Mouse (Mus musculus) liver, embryonic 12.5 days (tissue): Measurements from ENCODE around the gene Phb2. TPM values are rescaled to one million over a fixed set of nuclear protein-coding genes. Genes with fewer than 3 reads are reported as not detected.
A peak's percentile ranks its signal among the peaks of the same experiment; 100 is the strongest.

Source experiments
- ATAC-seq: fragments of 200-750 bp; cut with Nextera tagmentation; 2 replicates; pipeline ENCODE4 v1.8.0; 2017; ENCODE audit warnings: moderate number of reproducible peaks, mild to moderate bottlenecking, moderate library complexity
- H3K27ac ChIP-seq: fragments of 300-500 bp; sonication (generic); 2 replicates; pipeline ENCODE4 v1.5.1; 2016; ENCODE audit warnings: mild to moderate bottlenecking
- H3K27me3 ChIP-seq: fragments of 300-500 bp; sonication (generic); replicated peaks from 2 replicates; pipeline ENCODE4 v1.6.1; 2016; ENCODE audit warnings: mild to moderate bottlenecking, moderate library complexity
- H3K36me3 ChIP-seq: fragments of 300-500 bp; sonication (generic); 2 replicates; pipeline ENCODE4 v1.6.1; 2016; ENCODE audit warnings: mild to moderate bottlenecking, moderate library complexity
- H3K4me1 ChIP-seq: fragments of 300-500 bp; sonication (generic); 2 replicates; pipeline ENCODE4 v1.6.1; 2016
- H3K4me2 ChIP-seq: fragments of 300-500 bp; sonication (generic); 2 replicates; pipeline ENCODE4 v1.6.1; 2016; ENCODE audit warnings: mild to moderate bottlenecking, moderate library complexity
- H3K4me3 ChIP-seq: fragments of 300-500 bp; sonication (generic); 2 replicates; pipeline ENCODE4 v1.5.1; 2016; ENCODE audit warnings: mild to moderate bottlenecking, moderate library complexity
- H3K9ac ChIP-seq: fragments of 300-500 bp; sonication (generic); 2 replicates; pipeline ENCODE4 v1.6.1; 2016; ENCODE audit warnings: mild to moderate bottlenecking, moderate library complexity
- H3K9me3 ChIP-seq: fragments of 300-500 bp; sonication (generic); replicated peaks from 2 replicates; pipeline ENCODE4 v1.6.1; 2016; ENCODE audit warnings: mild to moderate bottlenecking, moderate library complexity
- WGBS: fragments of 180-500 bp; shearing (Covaris S2); methylation state at CpG from one replicate; pipeline ENCODE4 v1.1.7; 2016; ENCODE audit not compliant: insufficient replicate concordance; 5-methylcytosine and 5-hydroxymethylcytosine counted together
- polyA plus RNA-seq: library from polyadenylated mRNA; unstranded; fragments of >200 nt; fragmentation: Nextera tagmentation; extraction: Ambion mirVana; gene quantifications from 2 replicates; pipeline ENCODE4 v1.2.1, GENCODE M21; 2016

The Phb2 gene
- polyA plus RNA-seq, 1 experiment from 2014 or later = 443 TPM

DNA sequence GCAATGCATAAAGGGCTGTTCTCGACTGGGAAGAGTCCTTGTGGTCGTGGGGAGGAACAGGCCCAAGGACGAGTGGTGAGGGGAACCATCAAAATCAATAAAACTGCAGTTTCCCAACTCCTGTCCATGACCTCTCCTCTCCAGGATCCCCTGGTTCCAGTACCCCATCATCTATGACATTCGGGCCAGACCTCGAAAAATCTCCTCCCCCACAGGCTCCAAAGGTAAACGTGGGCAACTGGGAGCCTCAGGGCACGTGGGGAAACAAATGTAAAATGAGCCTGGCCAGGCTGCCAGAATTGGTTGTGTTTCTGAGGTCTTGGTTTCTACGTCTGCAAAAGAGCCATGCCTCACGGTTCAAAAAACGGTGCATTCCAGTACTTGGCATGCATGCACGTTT lies 782 bp downstream of the Phb2 start:
- WGBS = 11% methylated on average over 11 of the region's 11 CpGs
- peaks cover 74% of the 10 kb centered on the region for H3K36me3 ChIP-seq
- peaks cover 74% of the 10 kb centered on the region for H3K4me1 ChIP-seq

DNA sequence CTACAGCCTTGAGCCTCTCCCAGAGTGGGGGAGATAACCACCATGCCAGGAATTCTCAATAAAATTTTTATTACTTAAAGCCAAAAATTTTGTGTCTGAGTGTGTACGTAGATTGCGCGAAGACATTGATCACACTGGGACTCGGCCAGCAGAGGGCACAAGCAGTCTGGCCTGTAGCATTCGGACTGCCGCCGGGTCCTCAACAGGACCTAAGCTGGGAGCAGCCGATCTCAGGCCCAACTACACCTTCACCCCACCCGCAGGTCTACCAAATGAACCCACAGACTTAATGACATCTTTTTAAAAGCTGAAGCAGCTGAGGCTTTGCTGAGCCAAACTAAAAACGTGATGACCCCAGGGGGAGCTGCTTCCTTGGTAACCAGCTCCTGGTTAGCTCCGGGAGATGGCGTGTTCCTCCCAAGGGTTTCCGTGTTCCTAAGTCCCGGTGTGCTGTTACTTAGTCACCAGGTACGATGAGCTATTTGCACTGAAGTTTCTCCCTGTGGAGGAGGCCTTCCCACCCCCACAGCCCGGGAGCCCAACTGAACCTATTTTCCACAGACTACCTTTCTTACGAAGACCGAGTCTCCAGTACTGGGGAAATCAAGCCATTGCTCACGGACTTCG lies 4.8 kb downstream of the Phb2 start:
- Histone ChIP-seq H3K4me2 (no peak overlapping the region), H3K27ac (peak overlapping the region; percentile 3; the same call in 1 of the 2 replicates), H3K4me3 (no peak overlapping the region), H3K9me3 (no peaks in the 10 kb centered on the region), H3K27me3 (no peaks in the 10 kb centered on the region), H3K36me3 (peaks cover 50% of the 10 kb centered on the region), H3K9ac (no peak overlapping the region), H3K4me1 (peaks cover 78% of the 10 kb centered on the region)
- 71% methylated on average over 20 of the region's 20 CpGs for WGBS
- no peak for ATAC-seq

More for the DNA sequence above, 782 bp downstream of the Phb2 start:
- Histone ChIP-seq H3K4me2 (peak overlapping the region; percentile 95), H3K27ac (peak overlapping the region; percentile 89), H3K9me3 (no peaks in the 10 kb centered on the region), H3K4me3 (peak overlapping the region; percentile 89), H3K9ac (peak overlapping the region; percentile 88), H3K27me3 (no peaks in the 10 kb centered on the region)
- no peak for ATAC-seq

DNA sequence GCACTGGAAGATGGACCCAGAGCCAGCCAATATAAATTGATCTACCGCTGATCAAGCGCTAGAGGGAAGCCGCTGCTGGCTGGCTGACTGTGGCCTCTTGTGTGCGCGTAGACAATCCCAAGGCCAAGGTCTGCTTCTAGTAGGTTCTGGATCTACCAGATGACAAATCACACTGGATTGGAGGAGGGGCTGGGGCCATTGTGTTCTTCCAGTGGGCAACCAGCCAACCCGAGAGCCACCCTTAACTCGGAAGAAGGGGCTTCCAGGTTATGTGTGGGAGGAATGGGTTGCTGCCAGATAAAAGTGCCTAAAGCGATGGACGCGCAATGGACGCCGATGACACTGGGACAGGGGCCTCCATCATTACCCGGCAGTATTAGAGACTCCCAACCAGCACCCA lies 5.8 kb downstream of the Phb2 start:
- H3K4me3 ChIP-seq = no peak overlapping the region
- WGBS = 77% methylated on average over 13 of the region's 13 CpGs
- H3K27me3 ChIP-seq = no peaks in the 10 kb centered on the region
- H3K9me3 ChIP-seq = no peaks in the 10 kb centered on the region
- peak overlapping the region; percentile 69 for H3K27ac ChIP-seq
- no peak for ATAC-seq
- H3K4me1 ChIP-seq = peaks cover 76% of the 10 kb centered on the region
- H3K4me2 ChIP-seq = no peak overlapping the region
- H3K9ac ChIP-seq = no peak overlapping the region
- H3K36me3 ChIP-seq = peaks cover 50% of the 10 kb centered on the region

DNA sequence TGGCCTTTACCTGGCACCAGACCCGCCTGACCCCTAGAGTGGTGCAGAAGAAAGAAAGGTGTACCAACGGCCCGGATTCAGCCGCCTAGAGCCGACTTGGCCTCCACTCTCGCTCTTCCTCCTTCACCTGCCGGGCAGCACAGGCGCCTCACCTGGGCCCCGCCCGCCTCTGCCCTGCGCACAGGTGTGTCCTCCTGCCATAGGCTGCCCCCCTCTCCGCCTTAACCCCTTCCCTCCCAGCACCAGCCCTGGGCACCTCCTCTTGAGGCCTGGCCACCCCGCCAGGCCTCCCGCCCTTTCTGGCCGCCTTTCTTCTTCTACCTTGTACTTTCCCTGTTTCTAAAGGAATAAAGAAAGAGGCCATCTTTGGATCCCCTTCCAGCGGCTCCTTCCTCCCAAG lies 6.6 kb downstream of the Phb2 start:
- 83% methylated on average over 13 of the region's 16 CpGs for WGBS
- no peak for ATAC-seq
- no peaks in the 10 kb centered on the region for H3K27me3 ChIP-seq
- H3K27ac ChIP-seq = peak overlapping the region; percentile 69
- H3K4me1 ChIP-seq = peaks cover 75% of the 10 kb centered on the region
- H3K4me3 ChIP-seq = no peak overlapping the region
- peak overlapping the region; percentile 53 for H3K9ac ChIP-seq
- peaks cover 43% of the 10 kb centered on the region for H3K36me3 ChIP-seq
- peak overlapping the region; percentile 43 for H3K4me2 ChIP-seq
- no peaks in the 10 kb centered on the region for H3K9me3 ChIP-seq

DNA sequence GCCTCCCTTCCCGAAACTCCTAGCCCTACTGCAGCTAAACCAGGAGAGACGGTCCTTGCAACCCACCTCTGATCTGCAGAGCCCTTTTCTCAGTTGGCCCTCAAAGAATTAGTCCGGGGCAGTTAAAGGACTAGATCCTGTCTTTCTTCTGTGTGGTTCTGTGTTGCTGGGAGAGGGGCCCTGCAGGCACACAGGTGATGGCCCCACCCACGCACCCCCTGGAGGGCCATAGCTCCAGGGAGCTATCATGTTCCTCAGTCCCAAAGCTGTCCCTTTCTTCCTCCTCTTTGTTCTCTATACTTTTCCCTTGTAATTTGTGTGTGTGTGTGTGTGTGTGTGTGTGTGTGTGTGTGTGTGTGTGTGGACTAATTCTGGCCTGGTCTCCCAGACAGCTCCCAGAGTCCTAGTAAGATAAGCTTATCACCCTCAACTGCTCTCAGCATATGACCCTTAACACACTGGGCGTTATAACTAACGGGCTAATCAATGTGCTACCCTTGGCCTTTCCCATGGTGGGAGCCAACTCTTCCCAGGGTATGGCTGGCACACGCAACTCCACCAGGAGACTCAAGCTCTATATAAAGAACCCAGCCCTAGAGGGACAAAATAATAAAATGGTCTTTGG lies 7.3 kb downstream of the Phb2 start:
- 33% methylated on average over 7 of the region's 7 CpGs for WGBS
- ATAC-seq = peak; percentile 91
- H3K4me1 ChIP-seq = peaks cover 75% of the 10 kb centered on the region

DNA sequence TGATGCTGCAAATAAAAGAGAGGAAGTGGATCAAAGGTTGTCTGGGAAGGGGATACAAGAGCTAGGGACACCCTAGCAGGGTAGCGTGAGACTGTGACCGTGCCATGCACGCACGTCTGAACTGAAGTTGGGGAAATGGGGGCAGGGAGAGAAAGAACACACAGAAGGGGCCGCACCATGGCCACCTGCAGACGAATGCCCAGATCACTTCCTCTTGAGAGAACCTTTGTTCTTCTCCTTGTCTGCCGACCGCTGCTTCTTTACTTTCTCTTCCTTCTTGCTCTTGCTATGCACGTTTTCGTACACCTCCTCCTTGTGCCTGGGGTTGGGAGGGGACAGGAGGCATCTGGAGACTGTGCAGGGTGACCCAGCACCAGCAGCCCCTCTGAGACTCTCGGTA lies 8.8 kb downstream of the Phb2 start:
- Histone ChIP-seq H3K4me1 (peaks cover 76% of the 10 kb centered on the region), H3K9ac (no peak overlapping the region), H3K9me3 (no peaks in the 10 kb centered on the region), H3K4me3 (no peak overlapping the region), H3K4me2 (no peak overlapping the region), H3K27ac (peak overlapping the region; percentile 69), H3K27me3 (no peaks in the 10 kb centered on the region), H3K36me3 (peaks cover 25% of the 10 kb centered on the region)
- no peak for ATAC-seq
- WGBS = 72% methylated on average over 11 of the region's 11 CpGs

More for the DNA sequence above, 7.3 kb downstream of the Phb2 start:
- Histone ChIP-seq H3K9me3 (no peaks in the 10 kb centered on the region), H3K27ac (peak overlapping the region; percentile 69), H3K9ac (peak overlapping the region; percentile 53), H3K4me2 (peak overlapping the region; percentile 43), H3K27me3 (no peaks in the 10 kb centered on the region), H3K36me3 (peaks cover 36% of the 10 kb centered on the region), H3K4me3 (no peak overlapping the region)

DNA sequence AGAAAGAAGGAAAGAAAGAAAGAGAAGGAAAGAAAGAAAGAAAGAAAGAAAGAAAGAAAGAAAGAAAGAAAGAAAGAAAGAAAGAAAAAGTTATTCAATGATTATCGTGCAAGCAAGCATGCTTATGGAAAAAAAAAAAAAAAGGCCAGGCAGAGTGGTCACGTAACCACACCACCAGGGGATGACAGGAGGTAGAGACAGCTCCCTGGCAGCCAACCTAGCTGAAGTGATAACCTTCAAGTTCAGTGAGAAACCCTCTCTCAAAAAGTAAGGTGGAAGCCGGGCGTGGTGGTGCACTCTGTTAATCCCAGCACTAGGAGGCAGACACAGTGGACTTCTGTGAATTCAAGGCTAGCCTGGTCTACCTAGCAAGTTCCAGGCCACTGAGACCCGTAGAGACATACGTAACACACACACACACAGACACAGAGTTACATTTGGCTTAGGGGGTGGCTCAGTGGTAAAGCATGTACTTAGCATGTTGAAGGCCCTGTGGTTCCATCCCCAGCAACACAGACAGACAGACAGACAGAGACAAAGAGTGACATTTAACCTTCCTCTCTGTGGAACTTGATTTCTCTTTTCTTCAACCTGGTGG lies 10.8 kb downstream of the Phb2 start:
- Histone ChIP-seq H3K36me3 (peaks cover 16% of the 10 kb centered on the region), H3K4me2 (no peak overlapping the region), H3K27me3 (no peaks in the 10 kb centered on the region), H3K9me3 (no peaks in the 10 kb centered on the region), H3K4me3 (no peak overlapping the region), H3K27ac (peak overlapping the region; percentile 18; the same call in 1 of the 2 replicates), H3K9ac (no peak overlapping the region), H3K4me1 (peaks cover 62% of the 10 kb centered on the region)
- no peak for ATAC-seq
- WGBS = 71% methylated on average over 6 of the region's 6 CpGs

DNA sequence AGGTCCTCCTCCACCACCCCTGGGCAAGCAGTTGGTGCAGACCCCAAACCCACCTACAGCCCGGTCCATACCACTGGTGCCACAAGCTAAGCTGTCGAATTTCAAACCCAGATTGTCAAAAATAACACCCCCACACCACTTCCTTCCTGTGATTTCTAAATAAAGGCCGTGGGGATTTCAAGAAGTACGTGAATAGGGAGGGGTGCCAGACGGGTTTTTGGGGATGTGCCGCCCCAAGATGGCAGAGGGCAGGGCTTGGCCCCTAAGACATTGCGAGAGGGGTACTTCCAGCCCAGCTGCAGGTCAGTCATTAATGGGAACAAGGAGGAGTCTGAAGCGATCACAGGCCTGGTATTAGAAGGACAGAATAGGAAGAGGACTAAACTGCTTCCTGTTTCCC lies 11.4 kb downstream of the Phb2 start:
- Histone ChIP-seq H3K4me1 (peaks cover 56% of the 10 kb centered on the region), H3K9ac (no peak overlapping the region), H3K27me3 (no peaks in the 10 kb centered on the region), H3K36me3 (peaks cover 20% of the 10 kb centered on the region), H3K27ac (peak overlapping the region; percentile 33), H3K9me3 (no peaks in the 10 kb centered on the region), H3K4me2 (no peak overlapping the region), H3K4me3 (no peak overlapping the region)
- no peak for ATAC-seq
- 53% methylated on average over 8 of the region's 8 CpGs for WGBS

DNA sequence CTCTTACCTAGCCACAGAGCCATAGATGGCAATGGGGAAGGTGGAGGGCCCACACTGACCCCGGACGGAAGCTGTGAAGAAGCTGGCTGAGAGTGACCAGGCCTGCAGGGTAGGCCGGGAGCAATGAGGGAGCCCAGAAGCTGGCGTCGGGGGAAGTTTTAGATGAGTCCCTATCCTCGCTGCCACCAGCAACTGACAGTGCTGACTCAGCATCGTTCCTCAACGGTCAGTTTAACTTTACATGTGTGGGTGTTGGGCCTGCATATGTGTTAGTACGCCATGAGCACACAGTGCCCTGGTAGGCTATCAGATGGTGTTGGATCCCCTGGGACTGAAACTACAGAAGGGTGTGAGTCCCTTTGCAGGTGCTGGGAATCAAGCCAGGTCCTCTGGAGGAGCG lies 12.3 kb downstream of the Phb2 start:
- no peak for ATAC-seq
- 57% methylated on average over 10 of the region's 10 CpGs for WGBS
- no peaks in the 10 kb centered on the region for H3K9me3 ChIP-seq
- peaks cover 21% of the 10 kb centered on the region for H3K36me3 ChIP-seq
- H3K4me3 ChIP-seq = no peak overlapping the region
- no peak overlapping the region for H3K4me2 ChIP-seq
- H3K4me1 ChIP-seq = peaks cover 47% of the 10 kb centered on the region
- no peak overlapping the region for H3K9ac ChIP-seq
- H3K27ac ChIP-seq = 0 out of 2 replicates have a peak overlapping the region, but pooled peaks have one; percentile 33
- H3K27me3 ChIP-seq = no peaks in the 10 kb centered on the region

DNA sequence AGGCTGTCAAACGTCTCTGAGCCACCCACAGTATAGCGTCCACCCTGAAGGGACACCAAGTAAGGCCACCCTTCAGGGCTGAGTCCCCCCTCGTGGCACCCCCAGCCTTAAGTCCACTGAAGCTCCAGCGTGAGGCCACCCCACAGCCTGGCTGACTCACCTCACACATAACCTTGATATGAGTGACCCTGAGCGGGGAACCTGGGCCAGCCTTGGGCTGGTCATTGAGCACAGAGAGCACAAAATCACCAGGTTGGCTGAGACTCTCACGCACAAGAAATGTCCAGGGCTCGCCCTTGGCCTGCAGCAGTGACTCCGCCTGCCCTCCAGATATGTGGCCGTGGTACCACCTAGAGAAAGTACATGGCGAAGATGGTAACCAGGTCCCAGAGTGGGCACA lies 16.5 kb downstream of the Phb2 start:
- no peak overlapping the region for H3K4me2 ChIP-seq
- H3K4me3 ChIP-seq = no peak overlapping the region
- H3K27ac ChIP-seq = no peak overlapping the region
- peaks cover 49% of the 10 kb centered on the region for H3K4me1 ChIP-seq
- no peak overlapping the region for H3K9ac ChIP-seq
- H3K27me3 ChIP-seq = no peaks in the 10 kb centered on the region
- H3K9me3 ChIP-seq = no peaks in the 10 kb centered on the region
- 78% methylated on average over 10 of the region's 10 CpGs for WGBS
- peaks cover 21% of the 10 kb centered on the region for H3K36me3 ChIP-seq
- no peak for ATAC-seq

DNA sequence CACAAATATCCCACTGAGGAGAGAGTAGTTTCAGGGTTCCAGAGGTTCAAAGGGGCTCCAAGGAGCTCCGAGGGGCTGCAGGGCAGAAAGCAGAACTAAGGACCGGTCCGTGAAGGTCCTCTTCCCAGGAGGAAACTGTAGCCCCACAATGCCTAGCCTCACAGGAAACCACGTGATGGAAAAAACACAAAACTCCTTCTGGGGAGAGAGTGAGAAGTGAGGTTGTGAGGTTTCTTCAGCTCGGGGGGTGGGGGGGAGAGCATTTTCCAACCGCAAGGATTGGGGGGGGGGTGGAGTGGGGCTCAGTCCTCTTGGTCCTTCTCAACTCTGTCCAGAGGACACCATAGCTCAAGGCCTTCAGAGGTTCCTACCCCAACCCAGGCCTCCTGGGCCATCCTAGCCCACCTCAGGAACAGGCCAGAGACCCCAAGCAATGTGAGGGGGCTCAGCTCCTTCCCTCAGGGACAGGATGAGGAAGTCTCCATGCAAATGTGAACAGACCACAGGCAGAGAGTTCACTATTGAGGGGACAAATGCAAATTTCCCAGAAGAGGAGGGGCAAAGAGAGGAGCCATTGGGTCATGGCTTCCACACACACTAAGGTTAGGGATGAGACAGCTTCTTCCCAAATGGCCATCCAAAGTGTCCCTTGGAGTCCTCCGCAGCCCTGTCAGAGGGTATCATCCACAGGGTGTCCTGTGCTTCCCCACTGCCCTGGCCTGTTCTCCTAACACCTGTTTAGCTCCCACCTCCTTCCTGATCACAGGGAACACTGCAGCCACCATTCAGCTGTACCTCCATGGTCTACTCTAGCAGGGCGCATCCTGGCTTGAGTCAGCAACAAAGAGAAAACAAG lies 17.9 kb downstream of the Phb2 start:
- no peak overlapping the region for H3K9ac ChIP-seq
- peak overlapping the region; percentile 66 for H3K27ac ChIP-seq

More for the DNA sequence above, 17.9 kb downstream of the Phb2 start:
- 49% methylated on average over 8 of the region's 8 CpGs for WGBS
- peaks cover 21% of the 10 kb centered on the region for H3K36me3 ChIP-seq
- ATAC-seq = no peak
- peaks cover 45% of the 10 kb centered on the region for H3K4me1 ChIP-seq
- no peak overlapping the region for H3K4me3 ChIP-seq
- H3K9me3 ChIP-seq = no peaks in the 10 kb centered on the region
- no peaks in the 10 kb centered on the region for H3K27me3 ChIP-seq
- H3K4me2 ChIP-seq = peak overlapping the region; percentile 26; the same call in 1 of the 2 replicates
